Mouse (Mus musculus) gastrocnemius, postnatal 25 days (tissue): ENCODE measurements around the gene Cnpy1. TPM values are rescaled to one million over a fixed set of nuclear protein-coding genes. Genes with fewer than 3 reads are reported as not detected.

ENCODE experiments used
- DNase-seq: peaks from one replicate; pipeline ENCODE4 v3.0.0; 2022
- long read RNA-seq, 2 experiments: library from polyadenylated mRNA; stranded (forward); transcript quantifications; one replicate each; pipeline ENCODE4 v2.0.0; 2021
- total RNA-seq, 2 experiments: library from RNA; stranded (reverse); gene quantifications; 1 replicate in 1 of 2; 2 replicates in 1 of 2; pipeline ENCODE4 v1.2.3; 2021

The Cnpy1 gene
- total RNA-seq: not detected
- long read RNA-seq, experiment 1: 0 reads
- long read RNA-seq, experiment 2: 0 reads

DNA sequence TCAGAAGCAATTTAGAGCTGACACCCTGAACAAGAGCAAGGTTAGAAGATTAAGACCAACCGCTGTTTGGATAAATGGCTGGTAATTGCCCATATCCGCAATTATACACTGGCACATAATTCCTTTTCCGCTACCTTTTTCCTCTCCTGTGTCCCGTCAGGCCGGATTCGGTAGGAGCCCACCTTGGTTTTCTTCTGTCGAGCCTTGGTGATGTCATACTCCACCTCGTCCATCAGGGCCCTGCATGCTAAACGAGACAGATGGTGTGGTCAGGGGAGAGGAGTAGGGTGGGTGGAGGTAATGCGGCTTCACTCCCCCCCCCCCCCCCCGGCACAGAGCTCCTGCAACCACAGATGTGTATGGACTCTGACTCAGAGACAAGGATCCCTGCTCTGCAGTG, at the start of gene Cnpy1:
Gene Cnpy1, minus strand, starts transcription at position 233 of the 400 bp plus-strand sequence.
- DNase-seq: no peak

DNA sequence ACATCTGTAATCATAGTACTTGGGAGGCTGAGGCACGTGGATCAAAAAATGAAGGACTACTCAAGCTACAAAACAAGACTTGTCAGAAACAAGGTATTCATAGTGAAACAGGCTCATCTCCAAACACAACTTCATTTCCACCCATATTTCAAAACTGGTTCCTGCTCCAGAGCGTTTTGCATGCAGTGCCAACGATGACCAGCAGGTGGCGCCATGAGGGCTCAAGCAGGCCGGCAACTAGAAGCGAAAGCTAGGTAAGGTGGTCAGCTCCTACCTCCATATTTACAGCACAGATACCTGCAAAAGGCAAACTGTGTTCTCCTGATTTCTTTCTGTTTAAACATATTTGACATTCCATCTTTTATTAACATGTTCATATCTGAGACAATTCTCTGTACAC, 48.4 kb upstream of the Cnpy1 start:
- peak; percentile 38 for DNase-seq

DNA sequence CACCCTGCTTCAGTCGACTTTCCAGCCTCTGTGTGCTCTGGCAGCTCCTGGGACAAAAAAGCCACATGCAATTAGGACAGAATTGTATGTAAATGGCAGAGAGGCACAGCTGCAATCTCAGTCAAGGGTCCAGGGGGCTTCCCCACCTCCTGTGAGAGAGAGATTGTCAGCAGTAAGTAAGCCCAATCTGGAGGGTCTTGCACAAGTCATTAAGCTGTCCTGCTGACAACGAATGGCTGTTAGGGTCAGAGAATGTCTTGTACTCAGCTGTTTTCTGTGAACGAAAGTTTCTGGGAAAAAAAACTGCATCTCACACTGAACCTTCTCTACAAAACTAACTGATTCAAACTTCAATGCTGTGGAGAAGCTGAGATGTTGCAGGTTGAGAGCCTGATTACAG, 46.7 kb upstream of the Cnpy1 start:
- no peak for DNase-seq

DNA sequence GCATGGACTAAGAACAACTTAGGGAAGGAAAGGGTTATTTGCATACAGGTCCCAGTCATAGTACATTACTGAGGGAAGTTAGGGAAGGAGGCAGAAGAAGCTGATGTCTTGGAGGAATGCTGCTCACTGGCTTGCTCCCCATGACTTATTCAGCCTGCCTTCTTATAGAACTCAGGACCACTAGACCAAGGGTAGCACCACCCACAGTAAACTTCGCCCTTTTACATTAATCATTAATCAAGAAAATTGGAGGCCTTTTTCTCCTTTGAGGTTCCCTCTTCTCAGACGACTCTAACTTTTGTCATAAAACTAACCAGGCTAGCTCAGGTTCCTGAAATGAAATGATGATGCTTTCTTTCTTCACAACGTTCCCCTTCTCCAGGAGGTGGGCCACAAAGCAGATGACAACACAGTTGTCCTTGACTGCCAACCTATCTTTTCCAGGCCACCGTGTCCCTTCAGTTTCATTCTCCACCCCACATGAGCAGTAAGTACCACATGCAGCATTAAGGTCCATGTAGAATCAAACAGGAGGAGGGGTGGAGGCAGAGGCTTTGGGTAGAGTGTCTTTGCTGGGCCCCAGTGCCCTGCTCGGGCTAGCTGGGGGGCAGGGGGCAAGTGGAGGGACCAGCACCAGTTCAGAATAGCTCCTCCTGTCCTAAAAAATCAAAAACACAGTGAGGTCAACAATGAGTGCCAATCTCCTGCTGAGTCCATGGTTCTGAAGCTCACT, 45.7 kb upstream of the Cnpy1 start:
- no peak for DNase-seq

DNA sequence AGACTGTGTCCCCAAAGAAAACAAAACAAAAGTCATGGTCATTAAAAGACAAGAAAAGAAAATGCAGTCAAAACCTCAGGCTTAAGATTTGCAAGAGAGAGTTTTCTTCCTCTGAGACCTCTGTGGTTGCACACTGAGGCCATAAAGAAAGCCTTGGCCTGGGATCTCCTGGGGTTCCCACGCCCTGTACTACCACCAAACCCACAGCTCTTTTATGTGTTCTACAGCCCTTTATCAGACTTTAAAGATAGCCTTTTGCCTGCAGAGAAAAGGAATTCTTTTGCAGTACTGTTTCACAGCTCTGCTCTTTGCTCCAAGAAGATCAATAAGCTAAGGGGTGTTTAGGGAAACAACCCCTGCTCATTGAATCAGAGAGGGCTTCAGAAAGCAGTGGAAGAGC, 45.0 kb upstream of the Cnpy1 start:
- no peak for DNase-seq

DNA sequence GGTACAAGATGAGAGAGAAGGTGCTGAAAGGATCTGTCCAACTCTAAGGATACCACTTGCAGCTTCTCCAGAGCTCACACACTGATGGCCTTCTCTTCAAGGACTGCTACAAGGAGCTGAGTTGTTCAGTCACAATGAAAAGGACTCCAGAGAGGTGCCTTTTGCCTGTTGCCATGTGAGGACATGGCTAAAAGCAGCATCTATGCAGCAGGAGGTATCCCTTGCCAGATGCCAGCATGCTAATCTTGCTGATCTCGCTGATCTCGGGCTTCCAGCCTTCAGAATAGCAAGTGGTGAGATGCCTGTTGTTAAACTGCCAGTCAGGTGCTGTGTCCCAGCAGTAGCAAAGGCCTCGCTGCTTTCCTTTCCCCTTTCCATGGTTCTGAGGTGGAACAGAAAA, 43.5 kb upstream of the Cnpy1 start:
- DNase-seq: no peak

DNA sequence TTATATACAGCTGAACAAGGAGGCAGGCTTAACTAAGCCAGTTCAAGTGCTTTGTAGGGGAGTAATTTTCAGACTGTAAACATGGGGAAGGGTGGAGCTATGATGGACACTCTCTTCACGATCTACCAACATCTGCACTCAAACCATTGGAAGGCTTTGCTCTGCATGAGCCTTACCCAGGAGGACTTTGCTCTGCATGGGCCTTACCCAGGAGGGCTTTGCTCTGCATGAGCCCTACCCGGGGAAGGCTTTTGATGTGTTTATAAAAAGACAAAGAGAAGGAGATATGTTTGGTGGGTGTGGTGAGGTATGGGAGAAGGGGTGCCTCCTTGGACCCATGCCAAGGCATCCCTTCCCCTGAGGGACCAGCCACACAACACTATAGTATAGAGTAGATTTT, 31.7 kb upstream of the Cnpy1 start:
- no peak for DNase-seq

DNA sequence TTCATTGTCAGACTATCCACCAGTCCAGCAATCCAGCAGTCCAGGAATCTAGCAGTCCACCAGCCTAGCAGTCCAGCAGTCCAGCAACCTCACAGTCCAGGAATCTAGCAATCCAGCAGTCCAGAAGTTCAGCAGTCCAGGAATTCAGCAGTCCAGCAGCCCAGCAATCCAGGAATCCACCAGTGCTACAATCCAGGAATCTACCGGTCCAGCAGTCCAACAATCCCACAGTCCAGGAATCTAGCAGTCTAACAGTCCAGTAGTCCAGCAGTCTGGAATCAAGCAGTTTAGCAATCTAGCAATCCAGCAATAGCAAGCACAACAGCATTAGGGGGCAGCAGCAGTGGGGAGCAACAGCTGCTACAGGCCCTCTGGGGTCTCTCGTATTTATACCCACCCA, 27.2 kb upstream of the Cnpy1 start:
- no peak for DNase-seq

DNA sequence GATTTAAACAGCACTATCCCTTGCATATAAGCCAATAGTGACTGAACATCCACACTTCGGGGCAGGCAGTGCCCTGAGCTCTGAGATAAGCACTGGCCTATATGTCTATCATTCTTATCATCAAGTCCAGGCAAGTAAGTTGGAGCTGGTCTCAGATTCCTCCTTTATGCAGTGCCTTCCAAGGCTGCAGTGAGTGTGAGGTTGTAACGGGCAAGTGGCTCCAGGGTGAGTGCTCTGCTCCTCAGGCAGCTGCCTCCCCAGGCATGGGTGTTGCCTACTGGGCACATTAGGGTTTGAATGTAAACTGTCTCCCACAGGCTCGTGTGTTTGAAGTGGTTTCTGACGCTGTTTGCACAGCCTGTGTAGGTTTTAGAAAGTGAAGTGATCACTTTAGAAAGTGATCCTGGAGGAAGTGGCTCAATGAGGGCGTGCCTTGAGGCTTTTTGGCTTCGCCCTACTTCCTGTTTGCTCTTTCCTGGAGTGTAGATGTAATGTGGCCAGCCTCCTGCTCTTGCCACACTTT, 23.9 kb upstream of the Cnpy1 start:
- no peak for DNase-seq

DNA sequence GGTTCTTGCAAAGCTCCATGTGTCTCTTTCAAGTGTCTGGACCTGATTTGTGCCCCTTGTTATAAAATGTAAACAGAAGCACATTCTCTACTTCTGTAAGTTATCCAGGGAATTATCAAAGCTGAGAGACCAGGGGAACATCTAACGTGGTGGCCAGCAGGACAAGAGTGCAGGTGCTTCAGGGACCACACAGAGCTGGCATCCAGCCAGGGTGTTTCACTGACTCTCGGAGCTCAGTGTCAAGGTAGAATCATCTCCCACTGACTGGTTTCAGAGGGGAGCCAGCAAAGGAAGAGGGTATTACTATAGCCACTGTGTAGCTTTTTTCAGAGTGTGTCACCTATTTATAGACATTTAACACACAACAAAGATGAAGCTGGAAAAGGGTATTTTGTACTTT, 22.0 kb upstream of the Cnpy1 start:
- DNase-seq: no peak

DNA sequence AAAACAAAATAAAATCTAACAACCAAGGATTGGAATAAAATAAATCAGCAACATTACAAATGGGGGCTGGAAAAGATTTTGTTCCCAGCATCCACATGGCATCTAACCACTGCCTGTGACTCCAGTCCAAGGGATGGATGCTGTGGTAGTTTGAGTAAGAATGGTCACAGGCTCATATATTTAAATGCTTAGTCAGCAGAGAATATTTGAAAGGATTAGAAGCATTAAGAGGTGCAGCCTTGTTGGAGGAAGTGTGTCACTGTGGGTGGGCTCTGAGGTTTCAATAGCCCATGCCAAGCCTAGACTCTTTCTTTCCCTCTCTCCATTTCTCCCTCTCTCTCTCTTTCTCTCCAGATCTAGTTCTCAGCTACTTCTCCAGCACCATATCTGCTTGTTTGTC, 20.0 kb upstream of the Cnpy1 start:
- DNase-seq: no peak

DNA sequence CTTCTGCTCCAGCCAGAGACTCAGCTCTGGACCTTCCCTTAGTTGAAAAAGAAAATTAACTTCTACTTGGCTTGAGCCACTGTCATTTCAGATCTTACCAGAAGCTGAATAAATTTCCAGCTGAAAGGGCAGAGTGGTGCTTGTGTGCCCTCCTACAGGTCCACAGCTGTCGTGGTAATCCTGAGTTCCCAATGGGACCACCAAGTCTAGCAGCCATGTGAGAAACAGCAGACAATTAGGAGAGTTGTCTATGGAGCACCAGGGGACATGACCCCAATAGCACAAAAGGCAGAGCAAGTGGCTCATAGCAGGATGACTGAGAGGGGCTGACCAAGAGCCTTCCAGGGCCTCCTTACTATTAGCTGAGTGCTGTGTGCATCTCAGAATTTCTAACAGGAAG, 18.2 kb upstream of the Cnpy1 start:
- no peak for DNase-seq

DNA sequence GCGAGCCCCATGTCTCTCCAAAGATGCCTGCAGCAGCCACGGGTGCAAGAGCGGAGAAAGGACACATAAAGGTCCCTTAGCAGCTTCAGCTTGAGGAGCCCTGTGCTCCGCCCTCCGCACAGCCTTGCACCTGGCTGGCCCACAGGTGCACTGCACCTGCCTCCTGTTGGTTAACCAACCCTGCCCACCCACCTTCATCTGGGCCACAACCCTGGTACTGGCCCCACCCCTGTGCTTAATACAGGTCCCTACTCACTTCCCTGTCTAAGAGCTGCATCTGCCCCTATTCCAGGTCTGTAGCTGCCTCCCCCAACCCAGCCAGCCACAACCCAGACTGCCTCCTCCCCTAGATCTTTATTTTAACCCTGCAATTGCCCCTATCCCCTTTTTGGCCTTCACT, 16.5 kb upstream of the Cnpy1 start:
- DNase-seq: no peak

DNA sequence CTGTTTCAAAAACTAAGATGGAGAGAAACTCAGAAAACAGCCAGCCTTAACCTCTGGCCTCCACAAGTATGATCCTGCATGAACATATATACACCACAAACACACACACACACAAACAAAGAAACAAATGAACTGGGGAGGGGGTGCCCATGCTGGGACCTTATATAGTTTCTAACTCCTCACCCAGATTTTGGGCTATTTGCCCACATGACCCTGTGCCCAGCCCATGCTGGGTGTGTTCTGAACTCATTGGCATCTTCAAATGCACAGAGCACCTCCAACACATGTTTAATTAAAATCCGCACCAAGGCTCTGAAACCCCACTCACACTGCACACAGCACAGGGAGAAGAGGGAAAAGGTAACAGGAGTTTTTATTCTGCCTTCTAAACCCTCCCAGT, 14.3 kb upstream of the Cnpy1 start:
- DNase-seq: no peak

DNA sequence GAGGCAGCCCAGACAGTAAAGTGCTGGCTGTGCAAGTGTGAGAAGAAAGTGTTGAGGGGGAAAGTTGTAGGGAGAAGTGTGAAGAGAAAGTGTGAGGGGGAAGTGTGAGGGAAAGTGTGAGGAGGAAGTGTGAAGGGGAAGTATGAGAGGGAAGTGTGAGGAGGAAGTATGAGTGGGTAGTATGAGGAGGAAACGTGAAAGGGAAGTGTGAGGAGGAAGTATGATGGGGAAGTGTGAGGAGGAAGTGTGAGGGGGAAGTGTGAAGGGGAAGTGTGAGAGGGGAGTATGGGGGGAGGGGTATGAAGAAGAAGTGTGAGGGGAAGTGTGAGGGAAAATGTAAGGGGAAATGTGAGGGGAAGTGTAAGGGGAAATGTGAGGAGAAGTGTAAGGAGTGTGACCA, 13.8 kb upstream of the Cnpy1 start:
- no peak for DNase-seq

DNA sequence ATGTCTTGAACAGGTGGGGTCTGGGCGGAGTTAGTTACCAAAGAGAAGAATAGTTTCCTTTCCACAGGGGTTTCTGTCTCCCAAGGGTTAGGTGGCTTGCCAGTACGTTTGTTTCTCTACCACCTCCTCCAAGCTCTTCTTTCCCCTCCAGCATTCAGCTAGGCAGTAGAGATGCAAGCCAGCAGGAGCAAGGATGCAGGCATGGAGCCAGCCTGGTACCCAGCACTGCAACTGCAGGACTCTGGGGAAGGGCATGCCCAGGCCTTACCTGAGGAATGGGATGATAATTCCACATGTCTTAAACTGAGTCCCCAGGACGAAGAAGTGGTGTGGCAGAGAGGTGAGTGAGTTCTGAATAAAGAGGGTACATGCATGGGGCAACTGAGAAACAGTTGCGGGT, 12.2 kb upstream of the Cnpy1 start:
- DNase-seq: no peak

DNA sequence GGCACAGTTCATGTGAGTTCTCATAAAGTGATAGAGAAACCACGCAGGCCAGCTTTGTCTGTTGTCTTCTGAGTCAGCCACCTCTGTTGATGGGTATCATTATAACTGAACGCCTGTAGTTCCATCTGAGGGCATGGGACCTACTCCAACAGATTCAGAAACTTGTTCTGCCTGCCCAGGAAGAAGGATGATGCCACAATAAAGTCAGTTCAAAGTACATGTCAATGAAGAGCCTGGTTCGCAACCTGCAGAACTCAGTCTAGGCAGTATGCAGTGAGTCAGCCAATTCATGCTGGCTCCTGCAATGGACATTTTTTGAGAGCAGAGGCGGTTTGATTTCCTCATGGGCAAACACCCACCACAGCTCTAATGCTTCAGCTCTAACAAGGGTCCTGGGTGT, 7.4 kb upstream of the Cnpy1 start:
- DNase-seq: no peak

DNA sequence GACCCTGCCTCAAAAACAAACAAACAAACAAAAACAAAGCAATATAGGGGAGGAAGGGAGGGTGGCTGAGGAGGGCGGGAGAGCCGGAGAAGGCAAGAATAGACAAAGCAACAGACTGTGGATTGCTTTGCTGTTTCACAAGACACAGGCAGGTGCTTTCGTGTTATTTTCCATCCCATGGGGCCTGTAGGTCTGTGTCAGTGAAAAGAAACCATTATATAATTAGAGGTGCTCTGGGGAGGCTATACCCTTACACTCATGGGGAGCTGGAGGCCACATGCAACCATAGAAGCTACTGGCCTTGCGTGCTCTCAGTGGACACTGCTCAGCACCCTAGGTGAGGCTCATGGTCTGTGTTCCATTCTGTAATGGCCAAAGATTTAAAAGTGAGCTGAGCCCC, 6.7 kb upstream of the Cnpy1 start:
- DNase-seq: no peak

DNA sequence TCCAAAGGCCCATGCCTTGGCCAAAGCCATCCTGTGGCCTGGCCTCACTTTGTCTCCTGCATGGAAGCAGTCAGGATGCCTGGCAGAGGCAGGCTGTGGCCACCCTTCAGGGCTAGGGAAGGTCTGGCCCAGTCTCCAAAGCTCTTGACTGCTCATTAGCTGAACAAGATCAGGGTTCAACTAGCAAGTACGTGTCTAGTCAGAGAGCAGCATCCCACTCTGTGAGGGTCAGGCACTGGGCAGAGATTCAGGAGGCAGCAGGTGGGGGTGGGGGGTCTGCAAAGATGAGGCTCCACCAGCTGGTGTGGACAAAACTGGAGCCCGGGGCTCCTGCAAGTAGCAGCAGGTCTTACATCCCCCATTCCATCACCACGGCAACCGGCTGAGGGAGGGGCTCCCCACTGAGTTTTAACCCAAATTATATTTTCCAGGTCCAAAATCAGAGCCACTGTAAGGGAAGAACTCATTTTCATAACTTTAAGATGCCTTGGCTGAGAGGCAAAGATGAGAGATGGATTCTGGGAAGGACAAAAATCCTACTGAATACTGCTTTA, 5.7 kb upstream of the Cnpy1 start:
- no peak for DNase-seq

DNA sequence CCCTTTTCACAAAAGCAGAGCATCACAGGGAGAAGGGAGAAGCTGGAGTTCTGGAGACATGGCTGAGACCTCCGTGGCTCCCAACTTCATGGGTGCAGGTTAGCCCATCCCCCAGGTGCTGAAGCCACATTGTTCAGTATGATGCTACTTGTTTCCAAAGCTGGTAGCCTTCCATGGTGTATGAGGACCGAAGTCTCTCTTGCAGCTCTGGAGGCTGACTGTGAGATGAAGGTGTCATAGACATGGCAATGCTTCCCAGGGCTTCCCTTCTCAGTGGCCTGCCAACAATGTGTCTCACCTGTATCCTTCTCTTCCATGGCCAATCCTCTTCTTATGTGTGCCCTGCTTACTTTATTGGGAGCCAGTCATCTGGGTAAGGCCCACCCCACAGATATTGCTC, 4.9 kb upstream of the Cnpy1 start:
- no peak for DNase-seq

DNA sequence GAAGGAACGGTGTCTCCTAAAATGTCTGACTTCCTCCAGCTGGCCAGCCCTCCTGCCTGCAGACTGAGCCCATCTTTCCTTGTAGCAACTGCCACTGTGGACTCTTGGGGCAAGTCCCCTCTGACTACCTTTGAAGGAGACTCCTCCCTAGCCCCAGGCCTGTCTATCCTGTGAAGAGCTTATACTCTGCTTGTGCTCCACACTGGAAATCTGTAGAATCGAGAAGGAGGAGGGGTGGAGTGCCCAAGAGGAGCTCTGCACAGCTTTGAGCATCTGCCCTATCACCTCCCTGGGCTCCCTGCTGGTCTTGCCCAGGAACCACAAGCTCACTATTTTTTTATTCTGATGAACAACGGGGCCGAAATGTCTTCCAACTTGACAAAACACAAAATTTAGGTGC, 485 bp downstream of the Cnpy1 start:
- DNase-seq: no peak

DNA sequence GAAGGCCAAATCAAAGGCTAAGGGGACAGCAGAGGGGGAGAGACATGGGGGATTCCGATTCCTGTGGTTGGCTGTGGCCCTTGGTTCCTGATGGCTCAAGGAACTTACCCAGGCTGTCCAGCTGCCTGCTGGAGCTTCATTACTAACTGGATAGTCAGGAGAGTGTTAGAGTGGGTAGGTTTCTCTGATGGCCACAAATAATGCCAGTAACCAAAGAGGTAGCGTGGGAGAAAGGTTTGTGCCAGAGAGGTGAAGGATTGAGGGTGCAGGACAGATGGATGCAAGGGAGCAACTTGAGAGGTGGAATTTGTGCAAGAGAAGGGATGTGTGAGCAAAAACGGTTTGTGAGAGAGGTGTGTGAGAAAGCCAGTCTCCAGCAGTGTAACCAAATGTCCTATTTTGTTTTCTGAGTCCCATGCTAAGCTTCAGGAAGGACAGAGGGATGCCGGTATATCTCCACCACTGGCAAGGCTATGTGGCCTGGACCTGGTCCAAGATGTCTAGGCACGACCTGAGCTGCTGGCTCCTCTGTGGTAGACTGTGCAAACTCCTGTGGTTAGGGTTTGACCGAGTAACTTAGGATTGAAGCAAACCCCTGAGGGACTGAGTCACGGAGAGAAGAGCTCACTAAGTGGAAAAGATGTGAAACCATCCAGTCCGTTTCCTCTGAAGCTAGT, 2.0 kb downstream of the Cnpy1 start:
- no peak for DNase-seq

DNA sequence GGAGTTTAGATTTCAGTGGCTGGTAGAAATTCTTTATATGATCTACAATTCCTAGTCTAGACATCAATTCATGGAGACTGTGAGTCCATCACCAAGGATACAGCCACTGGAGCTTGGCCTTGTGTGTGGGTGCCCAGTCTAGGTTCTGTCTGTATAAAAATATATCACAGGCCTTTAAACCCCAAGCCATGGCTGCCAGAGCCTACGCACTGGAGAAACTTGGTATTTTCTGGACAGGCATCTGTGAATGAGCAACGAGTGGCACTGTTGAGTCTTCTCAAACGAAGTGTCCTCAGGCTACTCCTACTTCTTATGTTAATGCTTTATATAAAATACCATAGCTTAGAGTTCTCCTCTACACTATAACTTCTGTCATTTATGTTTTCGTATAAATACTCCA, 4.2 kb downstream of the Cnpy1 start:
- DNase-seq: no peak

DNA sequence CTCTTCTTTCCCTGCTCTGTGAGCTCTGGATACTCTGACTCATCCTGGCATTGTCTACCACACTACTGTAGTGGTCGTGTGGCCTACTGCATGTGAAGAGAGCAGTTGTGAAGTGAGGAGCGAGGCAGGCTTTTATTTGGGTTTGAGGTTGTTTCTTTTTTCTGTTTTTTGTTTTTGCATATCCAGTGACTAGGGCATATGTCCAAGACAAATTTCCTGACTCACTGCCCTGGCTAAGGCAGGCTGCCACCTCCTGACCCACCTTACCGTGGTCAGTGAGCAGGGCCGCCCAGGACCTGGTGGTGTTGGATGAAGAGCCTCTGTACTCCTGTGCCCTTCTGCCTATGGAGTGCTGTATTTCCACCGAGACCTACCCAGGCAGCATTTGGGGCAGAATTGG, 5.8 kb downstream of the Cnpy1 start:
- DNase-seq: no peak
